Mouse (Mus musculus) midbrain, embryonic 13.5 days (tissue): ENCODE results near the gene Neurod4. TPM values are rescaled to one million over a fixed set of nuclear protein-coding genes. Genes with fewer than 3 reads are reported as not detected.

ENCODE experiments used
- ATAC-seq: fragments of 200-750 bp; cut with Nextera tagmentation; 2 replicates; pipeline ENCODE4 v1.8.0; 2017; ENCODE audit warnings: mild to moderate bottlenecking, moderate TSS enrichment, moderate library complexity
- H3K27ac ChIP-seq: fragments of 300-500 bp; sonication (generic); 2 replicates; pipeline ENCODE4 v1.5.1; 2015; ENCODE audit warnings: inconsistent platforms, mild to moderate bottlenecking, moderate library complexity
- H3K27me3 ChIP-seq: fragments of 300-500 bp; sonication (generic); 2 replicates; pipeline ENCODE4 v1.6.1; 2015; ENCODE audit warnings: mild to moderate bottlenecking, inconsistent platforms
- H3K36me3 ChIP-seq: fragments of 300-500 bp; sonication (generic); 2 replicates; pipeline ENCODE4 v1.6.1; 2015; ENCODE audit warnings: mild to moderate bottlenecking, inconsistent platforms
- H3K4me1 ChIP-seq: fragments of 300-500 bp; sonication (generic); replicated peaks from 2 replicates; pipeline ENCODE4 v1.6.1; 2015; ENCODE audit warnings: inconsistent platforms
- H3K4me2 ChIP-seq: fragments of 300-500 bp; sonication (generic); replicated peaks from 2 replicates; pipeline ENCODE4 v1.6.1; 2015; ENCODE audit warnings: moderate library complexity, mild to moderate bottlenecking, inconsistent platforms
- H3K4me3 ChIP-seq: fragments of 300-500 bp; sonication (generic); replicated peaks from 2 replicates; pipeline ENCODE4 v1.5.1; 2015; ENCODE audit warnings: mild to moderate bottlenecking, inconsistent platforms
- H3K9ac ChIP-seq: fragments of 300-500 bp; sonication (generic); replicated peaks from 2 replicates; pipeline ENCODE4 v1.6.1; 2015; ENCODE audit warnings: mild to moderate bottlenecking, inconsistent platforms
- H3K9me3 ChIP-seq: fragments of 300-500 bp; sonication (generic); 2 replicates; pipeline ENCODE4 v1.6.1; 2016; ENCODE audit warnings: mild to moderate bottlenecking, inconsistent platforms
- WGBS: fragments of 180-500 bp; shearing (Covaris S2); methylation state at CpG from one replicate; pipeline ENCODE4 v1.1.7; 2015; 5-methylcytosine and 5-hydroxymethylcytosine counted together
- polyA plus RNA-seq: library from polyadenylated mRNA; unstranded; fragments of >200 nt; fragmentation: Nextera tagmentation; extraction: Ambion mirVana; gene quantifications from 2 replicates; pipeline ENCODE4 v1.2.1, GENCODE M21; 2015

Gene Neurod4
- polyA plus RNA-seq, 1 experiment from 2014 or later: 7.9 TPM

- 84% methylated on average over 5 of the region's 5 CpGs for WGBS
- Histone ChIP-seq H3K4me1 (peaks cover 3% of the 10 kb centered on the region), H3K9ac (no peak overlapping the region)
Measured at GRCm38 (mm10) chr10:130229584-130229983, 50.5 kb downstream of the Neurod4 start.

GRCm38 (mm10) chr10:130228246-130228645 is 51.8 kb downstream of the Neurod4 start:
- H3K9me3 ChIP-seq: no peaks in the 10 kb centered on the region
- H3K4me2 ChIP-seq: no peak overlapping the region
- H3K27me3 ChIP-seq: no peaks in the 10 kb centered on the region
- no peaks in the 10 kb centered on the region for H3K4me1 ChIP-seq
- no peak overlapping the region for H3K4me3 ChIP-seq
- no peak overlapping the region for H3K27ac ChIP-seq
- no peak overlapping the region for H3K9ac ChIP-seq
- H3K36me3 ChIP-seq: no peaks in the 10 kb centered on the region
- peak; percentile 92 for ATAC-seq
- 2% methylated on average over 1 of the region's 1 CpGs for WGBS

More at GRCm38 (mm10) chr10:130229584-130229983, 50.5 kb downstream of the Neurod4 start:
- Histone ChIP-seq H3K27me3 (no peaks in the 10 kb centered on the region), H3K9me3 (no peaks in the 10 kb centered on the region), H3K4me3 (no peak overlapping the region), H3K36me3 (no peaks in the 10 kb centered on the region), H3K27ac (no peak overlapping the region), H3K4me2 (no peak overlapping the region)
- no peak for ATAC-seq

- Histone ChIP-seq H3K27me3 (no peaks in the 10 kb centered on the region), H3K27ac (no peak overlapping the region), H3K36me3 (no peaks in the 10 kb centered on the region), H3K9me3 (no peaks in the 10 kb centered on the region), H3K9ac (no peak overlapping the region), H3K4me3 (no peak overlapping the region), H3K4me2 (no peak overlapping the region), H3K4me1 (no peaks in the 10 kb centered on the region)
- 84% methylated on average over 3 of the region's 3 CpGs for WGBS
- ATAC-seq: no peak
Measured at GRCm38 (mm10) chr10:130225034-130225433, 55.0 kb downstream of the Neurod4 start.

Other genes with a start within 250 kb of the Neurod4 start
- not detected in 2 replicates for gene Olfr821, start 249.9 kb downstream of the Neurod4 start, polyA plus RNA-seq
- not detected in 2 replicates for gene Olfr822, start 209.0 kb downstream of the Neurod4 start, polyA plus RNA-seq
- not detected in 2 replicates for gene Olfr823, start 164.9 kb downstream of the Neurod4 start, polyA plus RNA-seq
- not detected in 2 replicates for gene Olfr824, start 150.2 kb downstream of the Neurod4 start, polyA plus RNA-seq
- gene Olfr825, start 113.5 kb downstream of the Neurod4 start, polyA plus RNA-seq: not detected in 2 replicates
- not detected in 2 replicates for gene Olfr826, start 96.1 kb downstream of the Neurod4 start, polyA plus RNA-seq
- not detected in 2 replicates for gene Olfr827, start 65.8 kb downstream of the Neurod4 start, polyA plus RNA-seq
- not detected in 2 replicates for gene Tespa1, start 42.6 kb upstream of the Neurod4 start, polyA plus RNA-seq
- gene Vmn2r84, start 114.1 kb upstream of the Neurod4 start, polyA plus RNA-seq: not detected in 2 replicates
- not detected in 2 replicates for gene Vmn2r85, start 149.5 kb upstream of the Neurod4 start, polyA plus RNA-seq
- gene Vmn2r86, start 175.8 kb upstream of the Neurod4 start, polyA plus RNA-seq: 0.04 TPM in 1 of 2 replicates, not detected in the other
- not detected in 2 replicates for gene Vmn2r87, start 217.2 kb upstream of the Neurod4 start, polyA plus RNA-seq